Mouse (Mus musculus): ENCODE results near the gene Pdzd3. TPM values are rescaled to one million over a fixed set of nuclear protein-coding genes. Genes with fewer than 3 reads are reported as not detected.

The Pdzd3 gene
- polyA plus RNA-seq, 1 experiment = 0.21 TPM

DNA sequence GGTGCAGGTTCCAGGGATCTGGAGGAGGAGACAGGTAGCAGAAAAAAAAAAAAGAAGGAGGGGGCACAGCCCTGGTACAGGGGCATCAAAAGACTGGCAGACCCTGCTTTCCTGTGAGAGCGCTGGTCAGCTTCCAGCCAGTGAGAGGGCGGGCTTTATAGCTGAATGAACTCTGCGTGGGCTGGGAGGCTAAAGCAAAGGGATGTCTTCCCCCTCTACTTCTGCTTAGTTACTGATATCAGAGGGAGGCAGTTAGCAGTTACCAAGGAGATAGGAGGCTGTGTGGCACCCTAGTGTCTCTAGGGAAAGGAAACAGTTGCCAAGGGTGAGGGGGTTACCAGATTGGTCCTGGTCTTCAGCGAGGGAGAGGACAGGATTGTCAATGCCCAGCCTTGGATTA is 826 bp downstream of the Pdzd3 start:
- no peak for DNase-seq (ENCODE audit: low spot score)

DNA sequence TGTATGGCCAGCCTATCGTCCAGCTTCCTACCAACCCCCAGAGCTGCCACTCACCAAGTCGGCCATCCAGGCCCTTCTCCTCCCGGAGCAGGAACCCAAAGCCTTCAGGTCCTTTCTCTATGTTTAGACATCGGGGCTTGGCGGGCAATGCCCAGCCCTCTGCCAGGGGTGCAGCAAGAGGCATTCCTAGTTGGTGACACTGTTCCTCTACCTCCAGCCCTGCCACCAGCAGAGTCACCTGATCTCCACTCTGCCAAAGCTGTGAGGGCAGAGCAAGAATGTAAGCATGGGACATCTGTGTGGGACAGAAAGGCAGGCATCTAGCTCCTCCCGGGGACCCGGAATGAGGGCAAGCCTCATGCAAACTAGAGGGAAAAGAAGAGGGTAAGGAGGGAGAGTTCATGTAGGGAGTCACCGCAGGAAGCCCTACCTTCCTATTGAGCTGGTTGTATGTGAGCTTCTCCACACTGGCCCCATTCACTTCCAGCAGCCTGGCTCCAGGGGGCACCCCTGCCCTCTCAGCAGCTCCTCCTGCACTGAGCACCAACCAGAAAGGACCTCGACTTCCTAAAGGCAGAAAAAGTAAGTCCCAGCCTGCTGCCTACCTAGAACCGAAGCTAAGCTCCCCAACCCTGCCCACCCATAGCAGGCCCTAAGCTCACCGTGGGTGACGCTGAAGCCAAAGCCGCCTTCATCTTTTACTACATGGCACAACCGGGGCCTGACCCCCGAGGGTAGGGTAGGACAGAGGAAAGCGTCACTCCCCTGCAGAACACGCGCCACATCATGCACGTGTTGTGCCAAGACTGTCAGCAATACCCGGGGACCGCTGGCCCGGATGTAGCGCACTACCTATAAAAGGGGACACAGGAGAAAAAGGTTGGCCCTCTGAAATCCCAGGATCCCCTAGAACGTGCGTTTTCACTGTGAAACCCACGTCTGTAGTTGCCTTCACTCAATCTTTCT is 1.8 kb downstream of the Pdzd3 start:
- no peak for DNase-seq (ENCODE audit: low spot score)

DNA sequence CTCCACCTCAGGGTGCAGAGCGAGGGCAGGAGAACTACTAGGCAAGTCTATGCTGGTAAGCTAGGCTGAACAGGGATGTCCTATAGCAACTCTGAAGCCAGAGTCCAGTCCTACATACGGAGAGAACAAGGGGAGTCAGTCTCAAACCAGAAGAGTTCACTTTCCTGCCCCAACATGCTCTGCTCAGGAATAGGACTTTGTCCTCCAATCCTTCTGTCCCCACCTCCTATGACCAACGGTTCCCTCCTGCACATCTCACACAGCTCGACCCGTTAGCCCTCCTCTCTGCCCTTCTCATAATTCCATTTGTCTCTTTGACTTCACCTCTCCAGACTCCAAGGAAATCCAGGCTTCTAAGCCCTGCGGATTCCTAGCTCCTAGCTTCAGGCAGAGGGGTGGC is 3.4 kb downstream of the Pdzd3 start:
- DNase-seq (ENCODE audit: low spot score) = no peak

DNA sequence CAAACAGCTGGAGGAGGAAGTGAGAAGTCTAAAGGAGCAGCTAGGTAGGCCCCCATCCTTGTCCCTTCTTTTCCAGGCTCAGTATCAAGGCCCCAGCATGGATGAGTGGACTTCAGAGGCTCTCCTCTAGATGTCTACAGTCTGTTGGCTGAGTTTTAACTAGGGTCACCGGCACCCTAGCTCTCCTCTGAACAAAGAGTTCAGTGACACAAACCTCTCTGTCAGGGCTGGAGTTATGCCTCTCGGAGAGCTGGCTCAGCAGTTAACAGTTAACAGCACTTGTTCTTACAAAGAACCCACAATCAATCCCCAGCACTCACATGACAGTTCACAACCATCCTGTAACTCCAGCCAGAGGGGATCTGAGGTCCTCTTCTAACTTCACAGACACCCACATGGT is 7.7 kb downstream of the Pdzd3 start:
- no peak for DNase-seq (ENCODE audit: low spot score)

DNA sequence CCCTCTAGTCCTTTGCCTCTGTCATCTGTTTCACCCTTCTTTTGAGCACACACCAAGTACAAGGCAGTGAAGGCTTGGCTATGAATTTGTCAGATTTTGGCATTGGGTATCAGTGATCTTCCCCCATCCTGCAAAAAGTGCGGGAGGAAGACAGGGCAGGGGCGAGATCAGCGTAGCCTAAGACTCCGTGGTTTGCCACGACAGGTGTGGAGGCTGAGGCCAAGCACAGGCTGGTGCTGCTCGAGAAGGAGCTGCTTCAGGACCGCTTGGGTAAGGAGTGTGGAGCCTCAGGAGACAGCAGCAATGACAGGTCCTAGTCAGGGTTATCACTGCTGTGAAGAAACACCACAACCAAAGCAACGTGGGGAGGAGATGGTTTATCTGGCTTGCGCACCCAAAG is 9.9 kb downstream of the Pdzd3 start:
- DNase-seq (ENCODE audit: low spot score) = no peak

DNA sequence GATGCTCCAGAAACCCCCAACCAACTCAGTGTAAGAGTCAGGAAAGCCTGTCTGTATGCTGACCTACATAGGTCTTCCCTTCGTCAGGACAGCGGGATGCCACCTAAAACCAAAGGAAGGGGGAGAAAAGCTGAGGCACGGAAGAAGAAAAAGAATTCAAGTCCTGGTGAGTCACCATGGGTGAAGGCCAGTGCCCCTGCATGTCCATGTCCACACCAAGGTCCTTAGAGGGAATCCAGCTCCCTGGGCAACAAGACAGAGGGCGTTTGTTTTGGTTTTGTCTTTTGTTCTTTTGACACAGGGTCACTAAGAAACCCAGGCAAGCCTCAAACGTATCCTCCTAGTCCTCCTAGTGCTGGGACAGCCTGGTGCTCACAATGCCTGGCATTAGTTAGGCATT is 10.4 kb downstream of the Pdzd3 start:
- no peak for DNase-seq (ENCODE audit: low spot score)

DNA sequence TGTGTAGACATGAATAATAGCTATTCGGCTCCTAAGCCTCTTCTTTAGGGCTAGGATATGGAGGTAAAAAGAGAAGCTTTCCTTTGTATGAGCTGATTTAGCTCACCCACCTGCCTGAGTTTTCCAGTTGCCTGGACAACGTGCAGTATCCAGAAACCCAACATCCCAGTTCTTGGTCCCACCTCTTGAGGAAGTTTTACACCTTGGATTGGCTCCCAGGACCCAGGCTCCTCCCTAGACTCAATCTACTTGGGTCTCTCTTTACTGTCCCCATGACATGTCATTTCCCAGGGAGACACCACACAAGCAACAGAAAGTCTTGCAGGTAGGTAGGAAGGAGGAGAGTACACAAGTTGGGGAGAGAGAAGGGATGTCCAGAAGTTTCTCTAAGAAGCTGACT is 10.9 kb downstream of the Pdzd3 start, which contains the start of gene Ccdc153:
TSS of gene Ccdc153 (plus strand) at position 278 of the 400 bp plus-strand sequence.
- DNase-seq (ENCODE audit: low spot score) = no peak

DNA sequence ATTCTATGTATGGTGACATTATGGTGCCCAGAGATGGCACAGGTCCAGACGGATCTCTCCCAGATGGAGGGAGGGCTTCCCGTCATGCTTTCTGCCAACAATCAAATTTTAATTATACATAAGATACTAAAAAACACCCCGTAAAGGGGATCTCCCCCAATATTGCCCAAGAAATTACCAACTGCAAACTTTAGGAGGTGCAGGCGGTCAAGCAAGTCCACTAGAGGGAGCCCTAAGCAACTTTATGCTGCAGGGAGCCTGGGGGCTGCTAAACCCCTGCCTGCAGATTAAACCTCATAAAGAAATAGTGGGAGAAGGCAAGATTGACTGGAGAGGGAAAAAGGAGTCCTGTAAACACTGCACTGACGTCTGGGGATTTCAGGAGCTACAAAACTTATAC is 11.8 kb downstream of the Pdzd3 start:
- no peak for DNase-seq (ENCODE audit: low spot score)

DNA sequence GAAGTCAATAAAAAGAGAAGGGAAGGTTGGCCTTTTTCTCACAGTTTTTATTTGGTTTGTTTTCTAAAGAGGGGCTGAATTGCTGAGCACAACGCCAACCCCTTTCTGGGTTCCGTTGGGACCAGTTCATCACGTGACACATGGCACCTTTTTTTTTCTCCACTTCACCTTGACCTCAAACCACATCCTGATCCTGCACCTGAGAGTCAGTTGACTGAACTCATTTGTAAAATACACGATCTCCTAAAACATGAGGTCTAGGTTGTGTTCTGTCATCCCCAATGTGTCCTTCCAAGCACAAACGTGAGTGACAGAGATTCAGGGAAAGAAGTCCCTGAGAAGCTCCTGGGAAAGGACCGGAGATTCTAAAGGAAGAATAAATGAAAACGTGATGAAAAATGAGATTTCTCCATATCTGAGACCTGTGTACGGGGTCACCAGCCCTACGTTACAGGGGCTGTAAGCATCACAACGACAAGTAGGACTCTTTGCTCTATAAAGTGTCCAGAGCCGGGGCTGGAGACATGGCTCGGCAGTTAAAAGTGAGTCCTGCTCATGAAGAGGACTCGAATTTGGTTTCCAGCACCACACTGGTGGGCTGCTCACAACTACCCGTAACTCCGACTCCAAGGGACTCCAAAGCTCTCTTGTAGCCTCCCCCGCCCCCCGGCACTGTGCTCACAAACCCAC is 12.6 kb downstream of the Pdzd3 start:
- DNase-seq (ENCODE audit: low spot score) = no peak

DNA sequence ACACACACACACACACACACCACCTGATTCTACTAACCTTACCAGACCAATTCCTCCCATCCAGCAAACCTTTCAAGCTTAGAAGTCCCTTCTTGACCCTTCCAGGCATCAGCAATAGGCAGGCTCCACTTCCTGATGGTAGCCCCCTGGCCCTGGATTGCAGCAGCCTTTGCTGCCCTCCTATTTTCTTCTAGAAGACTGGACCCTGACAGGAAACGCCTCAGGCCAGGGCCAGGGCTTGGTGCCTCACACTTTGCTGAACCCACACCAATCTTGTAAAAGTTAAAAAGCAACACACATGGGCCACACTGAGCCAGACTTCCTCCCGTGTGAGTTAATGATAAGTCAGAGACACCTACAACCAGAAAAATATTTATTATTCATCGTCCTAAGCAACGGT is 14.1 kb downstream of the Pdzd3 start:
- DNase-seq (ENCODE audit: low spot score) = no peak

DNA sequence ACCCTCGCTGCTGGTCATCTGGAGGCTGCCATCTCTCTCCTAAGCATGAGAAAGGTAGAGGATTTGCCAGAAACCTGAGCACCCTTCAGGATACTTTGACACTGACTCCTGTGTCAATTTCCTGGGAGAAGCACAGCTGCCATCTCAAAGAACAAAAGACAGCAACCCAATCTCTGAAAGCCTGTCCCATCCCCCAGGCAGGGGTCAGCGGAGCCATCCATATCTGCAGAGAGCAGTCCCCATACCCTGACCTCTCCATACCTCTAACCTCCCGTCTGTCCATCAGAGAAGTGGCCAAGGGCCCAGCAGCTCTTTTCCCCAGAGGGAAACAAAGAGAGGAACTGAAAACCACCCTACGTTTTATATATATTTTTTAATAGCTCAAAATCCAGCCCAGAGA is 14.7 kb downstream of the Pdzd3 start:
- no peak for DNase-seq (ENCODE audit: low spot score)

DNA sequence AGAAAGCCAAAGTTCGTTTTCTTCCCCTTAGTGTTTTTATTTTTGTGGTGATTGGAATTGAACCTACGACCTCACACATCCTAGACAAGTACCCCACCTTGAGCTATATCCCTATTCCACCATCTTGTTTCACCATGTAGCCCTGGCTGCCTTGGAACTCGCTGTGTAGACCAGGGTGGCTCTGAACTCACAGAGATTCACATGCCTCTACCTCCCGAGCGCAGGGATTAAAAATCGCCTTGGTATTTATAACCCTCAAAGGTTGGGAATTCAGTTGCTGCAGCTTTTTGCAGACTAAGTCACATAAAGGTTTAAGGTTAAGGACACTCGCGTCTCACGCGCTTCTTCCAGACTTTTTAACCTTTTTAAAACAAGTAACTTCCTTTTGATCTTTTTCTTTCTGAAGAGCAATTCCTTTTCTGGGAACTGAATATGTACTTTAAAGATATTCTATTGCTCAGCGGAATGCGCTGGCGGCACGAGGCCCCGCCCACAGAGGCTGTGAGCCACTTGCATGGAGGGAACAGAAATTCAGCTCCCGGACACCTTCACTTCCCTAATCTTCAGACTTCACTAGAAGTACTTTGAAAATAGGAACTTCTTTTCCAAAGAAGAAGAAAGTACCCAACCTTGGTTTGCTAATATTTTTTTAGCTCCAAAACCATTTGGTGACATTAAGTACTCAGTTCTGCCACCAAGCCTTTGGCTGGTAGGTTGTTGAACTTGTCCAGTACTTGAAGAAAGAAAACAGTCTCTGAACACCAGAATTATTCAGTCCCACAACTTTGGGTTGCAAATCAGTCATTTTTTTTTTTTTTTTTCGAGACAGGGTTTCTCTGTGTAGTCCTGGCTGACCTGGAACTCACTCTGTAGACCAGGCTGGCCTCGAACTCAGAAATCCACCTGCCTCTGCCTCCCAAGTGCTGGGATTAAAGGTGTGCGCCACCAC is 16.5 kb downstream of the Pdzd3 start:
- no peak for DNase-seq (ENCODE audit: low spot score)

DNA sequence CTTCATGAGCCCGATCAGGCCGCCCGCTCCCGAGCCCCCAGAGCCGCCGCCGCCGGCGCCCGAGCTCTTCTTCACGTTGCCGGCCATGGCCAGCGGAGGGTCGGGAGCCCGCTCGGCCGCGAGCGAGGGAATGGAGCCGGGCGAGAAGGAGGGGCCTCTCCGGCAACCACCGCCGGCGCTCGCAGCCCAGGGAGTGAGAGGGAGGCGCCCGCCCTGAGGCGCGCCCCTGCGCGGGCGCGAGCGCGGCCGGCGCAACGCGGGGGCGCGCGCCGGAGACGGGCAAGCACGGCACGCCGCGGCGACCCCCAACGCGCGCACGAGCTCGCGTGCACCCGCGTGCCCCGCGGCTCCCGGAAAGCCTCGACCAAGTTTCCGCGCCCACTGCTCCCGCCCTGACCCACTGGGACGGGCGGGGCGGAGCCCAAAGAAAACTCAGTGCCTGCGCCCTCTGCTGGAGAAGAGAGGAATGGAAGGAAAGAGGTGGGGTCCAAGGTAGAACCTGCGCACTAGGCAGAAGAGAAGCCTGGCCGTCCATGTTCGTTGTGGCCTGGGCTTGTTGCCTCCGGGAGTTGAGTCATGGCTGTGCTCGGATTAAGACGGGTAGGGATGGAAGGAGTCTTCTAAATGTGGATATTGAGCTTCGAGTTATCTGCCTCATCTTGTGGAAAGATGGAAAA is 17.3 kb downstream of the Pdzd3 start, which contains the start of gene Cbl:
TSS of gene Cbl (minus strand) at position 248 of the 677 bp plus-strand sequence.
- DNase-seq (ENCODE audit: low spot score) = peak; percentile 96

DNA sequence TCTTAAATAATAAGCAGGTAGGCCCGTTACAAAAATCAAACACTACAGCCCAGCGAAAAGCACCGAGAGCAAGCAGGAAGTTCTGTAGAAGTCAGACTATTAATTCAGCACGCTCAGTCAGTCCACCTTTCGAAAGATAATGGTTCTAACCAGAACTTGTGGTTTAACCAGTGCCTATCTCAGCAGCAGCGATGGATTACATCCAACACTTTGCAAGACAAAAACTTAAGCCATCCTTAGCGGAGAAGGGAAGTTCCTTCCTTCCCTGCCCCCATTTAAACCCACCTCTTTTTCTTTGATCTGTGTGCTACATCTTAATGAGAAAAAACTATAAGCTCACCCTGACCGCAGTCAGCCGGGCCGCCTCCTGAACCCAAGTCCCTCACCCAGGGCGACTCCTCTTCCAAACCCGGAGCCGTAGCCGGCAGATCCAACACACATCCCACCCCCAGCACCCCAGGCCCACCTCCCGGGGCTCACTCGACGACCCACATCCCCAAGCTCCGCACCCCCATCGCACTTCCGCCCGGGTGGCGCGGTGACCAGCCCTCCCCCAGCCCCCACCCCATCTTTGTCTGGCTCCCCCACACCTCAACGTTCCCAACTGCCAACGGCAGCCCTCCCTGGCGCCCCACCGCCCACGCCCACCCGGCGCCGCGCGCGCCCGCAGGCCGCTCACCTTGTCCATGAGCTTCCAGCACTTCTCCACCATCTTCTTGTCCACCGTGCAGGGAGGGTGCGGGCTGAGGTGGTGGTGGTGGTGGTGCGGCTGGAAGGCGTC is 18.1 kb downstream of the Pdzd3 start:
- DNase-seq (ENCODE audit: low spot score) = no peak

DNA sequence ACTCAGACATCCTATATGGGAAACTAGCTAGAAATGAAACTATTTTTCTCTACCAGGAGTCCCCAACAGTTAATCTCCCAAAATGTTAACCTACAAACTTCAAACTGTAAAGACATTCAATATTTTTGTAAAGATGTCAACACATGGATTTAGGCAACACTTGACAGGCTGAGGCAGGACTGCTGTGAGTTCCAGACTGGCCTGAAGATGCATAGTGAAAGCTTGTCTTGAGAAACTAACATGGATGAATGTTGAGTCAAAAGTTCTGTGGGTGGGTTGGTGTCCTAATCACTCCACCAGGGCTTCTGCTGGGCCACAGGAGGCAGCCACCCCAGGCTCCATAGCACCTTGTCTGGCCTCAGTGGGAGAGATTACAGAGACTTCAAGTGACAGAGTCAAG is 19.7 kb downstream of the Pdzd3 start:
- no peak for DNase-seq (ENCODE audit: low spot score)

DNA sequence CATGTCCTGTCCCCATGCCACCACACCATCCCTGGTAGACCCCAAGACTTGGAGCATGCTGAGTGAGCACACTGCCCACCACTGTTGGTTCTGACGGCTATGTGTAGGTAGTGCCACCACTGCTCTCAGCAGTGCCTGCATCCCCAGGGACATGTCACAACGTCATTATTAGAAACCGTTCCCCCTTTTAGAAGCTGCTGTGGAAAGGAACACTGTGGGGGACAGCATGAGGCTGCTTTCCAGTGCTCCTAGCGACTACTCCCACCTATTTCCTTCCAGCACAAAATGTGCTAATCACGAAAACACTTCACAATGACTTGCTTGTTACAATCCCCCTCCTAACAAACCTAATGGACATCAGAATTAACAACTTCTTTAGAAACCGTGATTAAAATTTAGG is 25.3 kb downstream of the Pdzd3 start:
- DNase-seq (ENCODE audit: low spot score) = no peak

DNA sequence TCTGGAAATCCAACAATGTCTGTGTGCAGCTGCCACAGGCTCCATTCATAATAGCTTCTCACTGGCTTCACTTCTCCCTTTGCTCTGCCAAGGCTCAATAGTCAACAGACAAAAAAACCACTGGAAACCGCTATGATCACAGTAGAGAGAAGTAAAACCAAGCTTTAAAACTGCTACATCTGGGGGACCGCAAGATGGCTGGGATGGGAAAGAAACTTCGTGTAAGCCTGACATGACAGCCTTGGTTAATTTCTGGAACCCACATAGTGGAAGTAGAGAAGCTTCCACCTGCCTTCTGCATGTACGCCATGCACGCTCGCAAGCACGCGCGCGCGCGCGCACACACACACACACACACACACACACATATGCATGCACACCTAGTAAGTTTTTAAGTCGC is 37.7 kb downstream of the Pdzd3 start:
- no peak for DNase-seq (ENCODE audit: low spot score)

DNA sequence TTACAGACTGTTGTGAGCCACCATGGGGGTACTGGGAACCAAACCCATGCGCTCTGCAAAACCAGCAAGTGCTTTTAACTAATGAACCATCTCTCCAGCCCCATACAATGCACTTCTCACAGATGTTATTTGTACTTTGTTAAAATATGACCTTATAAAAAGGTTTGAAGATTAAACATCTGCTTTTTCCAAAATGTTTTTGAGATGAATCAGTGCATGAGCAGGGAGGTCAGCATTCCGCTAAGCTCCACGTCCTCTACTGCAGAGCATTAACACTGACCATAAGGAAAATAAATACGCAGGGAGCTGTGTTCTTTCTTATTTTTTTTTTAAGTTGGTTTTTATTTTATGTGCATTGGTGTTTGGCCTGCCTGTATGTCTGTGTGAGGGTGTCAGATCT is 38.9 kb downstream of the Pdzd3 start:
- no peak for DNase-seq (ENCODE audit: low spot score)

DNA sequence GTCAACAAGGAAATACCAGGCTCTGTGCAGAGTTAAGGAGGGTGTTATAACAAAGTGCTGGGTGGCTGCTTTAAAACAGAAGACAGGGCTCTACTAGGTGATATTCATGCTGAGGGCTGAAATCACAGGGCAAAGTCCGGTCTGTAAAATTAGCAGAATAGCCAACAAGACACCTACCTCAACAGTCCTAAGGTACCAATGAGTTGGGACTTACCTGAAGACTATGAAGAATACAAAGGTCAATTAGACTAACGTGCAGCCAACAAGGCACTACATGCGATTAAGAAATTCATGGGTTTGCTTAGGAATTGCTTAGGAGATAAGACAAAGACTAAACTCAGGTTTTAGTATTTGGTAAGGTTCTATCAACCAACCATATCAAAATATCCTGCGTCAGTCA is 41.9 kb downstream of the Pdzd3 start:
- no peak for DNase-seq (ENCODE audit: low spot score)

DNA sequence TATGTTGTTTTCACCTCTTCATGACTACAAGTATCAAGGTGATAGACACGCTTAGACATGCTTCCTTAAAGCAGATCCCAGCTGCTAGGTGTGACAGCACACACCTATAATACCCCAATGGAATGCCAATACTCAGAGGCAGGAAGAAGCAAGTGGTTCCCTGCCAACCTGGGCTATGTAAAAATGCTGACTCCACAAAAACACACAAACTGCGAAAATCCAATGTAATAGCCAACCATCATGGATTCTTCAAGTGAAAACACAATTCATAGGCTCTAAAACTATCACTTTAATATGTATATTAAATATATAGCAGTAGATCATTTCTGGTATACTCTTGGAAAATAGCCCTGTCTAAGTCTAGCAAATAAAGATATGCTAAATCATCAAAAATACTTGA is 43.4 kb downstream of the Pdzd3 start:
- DNase-seq (ENCODE audit: low spot score) = no peak

DNA sequence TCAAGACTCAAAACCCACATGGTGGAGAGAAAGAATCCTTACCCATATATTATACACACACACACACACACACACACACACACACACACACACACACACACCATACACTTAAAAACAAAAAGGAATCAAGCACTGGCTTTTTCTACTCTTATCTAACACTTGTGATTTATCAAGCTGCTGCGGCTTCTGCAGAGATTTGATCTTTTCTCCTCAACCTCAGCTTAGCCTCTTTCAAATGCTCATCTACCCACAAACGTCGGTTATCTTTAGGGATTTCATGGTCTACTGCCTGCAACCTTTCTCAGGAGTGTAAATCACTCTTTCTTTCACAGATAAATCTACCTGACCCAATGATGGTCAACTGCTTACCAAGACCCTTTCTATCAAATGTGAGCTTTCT is 50.8 kb downstream of the Pdzd3 start:
- DNase-seq (ENCODE audit: low spot score) = no peak

Measured in urinary bladder, adult 2 months (tissue).